Mouse (Mus musculus) erythroblast, embryonic 14.5 days (primary cell): ENCODE data around the gene Uggt2.

Experiments used
- GATA1 ChIP-seq: IDR thresholded peaks from 2 replicates; pipeline ENCODE4 v1.6.1; 2012; ENCODE audit warnings: low read length, inconsistent platforms, mixed read lengths
- TAL1 ChIP-seq: IDR thresholded peaks from 3 replicates; pipeline ENCODE4 v1.6.1; 2012; ENCODE audit warnings: low read length, inconsistent platforms, mixed read lengths

DNA sequence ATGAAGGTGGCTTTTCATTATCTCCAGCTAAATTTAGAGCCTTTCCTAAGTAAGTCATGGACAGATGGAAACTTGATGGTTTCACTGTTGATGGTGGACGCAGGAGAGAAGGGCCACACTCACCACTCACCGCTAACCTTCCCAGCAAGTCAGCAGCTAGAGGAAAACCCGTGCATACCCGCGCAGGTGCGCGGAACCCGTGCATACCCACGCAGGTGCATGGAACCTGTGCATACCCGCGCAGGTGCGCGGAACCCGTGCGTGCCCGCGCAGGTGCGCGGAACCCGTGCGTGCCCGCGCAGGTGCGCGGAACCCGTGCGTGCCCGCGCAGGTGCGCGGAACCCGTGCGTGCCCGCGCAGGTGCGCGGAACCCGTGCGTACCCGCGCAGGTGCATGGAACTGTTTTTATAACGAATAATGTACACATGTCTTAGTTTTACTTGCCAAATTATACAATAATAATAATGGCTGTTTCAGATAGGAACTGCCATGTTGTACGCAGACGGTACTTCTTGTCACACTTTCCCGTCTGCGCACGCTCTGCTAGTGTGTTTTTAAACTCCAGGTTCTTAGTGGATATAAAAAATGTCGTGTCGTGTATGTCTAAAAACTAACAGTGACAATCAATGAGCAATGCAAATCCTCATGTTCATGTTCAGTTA is 92.7 kb downstream of the Uggt2 start:
- TF ChIP-seq TAL1 (no peak), GATA1 (no peak)
